Mouse (Mus musculus) C2C12 (cell line): ENCODE results near the gene Atxn1. TPM values are rescaled to one million over a fixed set of nuclear protein-coding genes. Genes with fewer than 3 reads are reported as not detected.
A peak's percentile ranks its signal among the peaks of the same experiment; 100 is the strongest.

Experiments
- H3K27me3 ChIP-seq: one replicate; pipeline ENCODE4 v1.6.1; 2011; ENCODE audit not compliant: control insufficient read depth, insufficient read depth, insufficient read length
- H3K36me3 ChIP-seq: one replicate; pipeline ENCODE4 v1.6.1; 2011; ENCODE audit not compliant: control insufficient read depth, insufficient read depth
- H3K4me3 ChIP-seq: one replicate; pipeline ENCODE4 v1.5.1; 2011; ENCODE audit warnings: mild to moderate bottlenecking, control low read depth; ENCODE audit not compliant: poor library complexity, insufficient read depth, severe bottlenecking
- H3K79me2 ChIP-seq: one replicate; pipeline ENCODE4 v1.6.1; 2011; ENCODE audit not compliant: control insufficient read depth, insufficient read depth
- H3K79me3 ChIP-seq: one replicate; pipeline ENCODE4 v1.6.1; 2011; ENCODE audit warnings: low read depth, control low read depth
- H3ac ChIP-seq: one replicate; pipeline ENCODE3; 2011; ENCODE audit warnings: low read depth; ENCODE audit not compliant: control insufficient read depth, insufficient read length
- CEBPB ChIP-seq: IDR thresholded peaks from one replicate; pipeline ENCODE4 v1.6.1; 2011; ENCODE audit warnings: low read depth, mild to moderate bottlenecking, control low read depth, moderate library complexity
- CTCF ChIP-seq: IDR thresholded peaks from one replicate; pipeline ENCODE4 v1.5.1; 2011; ENCODE audit not compliant: control insufficient read depth, insufficient read depth, insufficient read length
- FOSL1 ChIP-seq: IDR thresholded peaks from one replicate; pipeline ENCODE4 v1.8.0; 2011; ENCODE audit warnings: mild to moderate bottlenecking, low read length; ENCODE audit not compliant: poor library complexity, insufficient read depth, severe bottlenecking
- MAX ChIP-seq: IDR thresholded peaks from one replicate; pipeline ENCODE4 v1.6.1; 2011; ENCODE audit warnings: mild to moderate bottlenecking, control low read depth
- MYOD1 ChIP-seq: IDR thresholded peaks from one replicate; pipeline ENCODE4 v1.6.1; 2011; ENCODE audit warnings: low read depth; ENCODE audit not compliant: control insufficient read depth, insufficient read length
- MYOG ChIP-seq: IDR thresholded peaks from one replicate; pipeline ENCODE4 v1.6.1; 2011; ENCODE audit not compliant: control insufficient read depth, insufficient read length; ENCODE audit errors: extremely low read depth
- USF1 ChIP-seq: IDR thresholded peaks from one replicate; pipeline ENCODE4 v1.6.1; 2011; ENCODE audit warnings: low read depth, mild to moderate bottlenecking, control low read depth, moderate library complexity
- polyA plus RNA-seq: library from polyadenylated mRNA; unstranded; fragments of >200 nt; fragmentation: generic; extraction: Trizol; gene quantifications from one replicate; pipeline ENCODE4 v1.2.1, GENCODE M21; 2012; ENCODE audit warnings: missing spikeins

Gene Atxn1
- polyA plus RNA-seq, 1 experiment, result 3.0 TPM

DNA sequence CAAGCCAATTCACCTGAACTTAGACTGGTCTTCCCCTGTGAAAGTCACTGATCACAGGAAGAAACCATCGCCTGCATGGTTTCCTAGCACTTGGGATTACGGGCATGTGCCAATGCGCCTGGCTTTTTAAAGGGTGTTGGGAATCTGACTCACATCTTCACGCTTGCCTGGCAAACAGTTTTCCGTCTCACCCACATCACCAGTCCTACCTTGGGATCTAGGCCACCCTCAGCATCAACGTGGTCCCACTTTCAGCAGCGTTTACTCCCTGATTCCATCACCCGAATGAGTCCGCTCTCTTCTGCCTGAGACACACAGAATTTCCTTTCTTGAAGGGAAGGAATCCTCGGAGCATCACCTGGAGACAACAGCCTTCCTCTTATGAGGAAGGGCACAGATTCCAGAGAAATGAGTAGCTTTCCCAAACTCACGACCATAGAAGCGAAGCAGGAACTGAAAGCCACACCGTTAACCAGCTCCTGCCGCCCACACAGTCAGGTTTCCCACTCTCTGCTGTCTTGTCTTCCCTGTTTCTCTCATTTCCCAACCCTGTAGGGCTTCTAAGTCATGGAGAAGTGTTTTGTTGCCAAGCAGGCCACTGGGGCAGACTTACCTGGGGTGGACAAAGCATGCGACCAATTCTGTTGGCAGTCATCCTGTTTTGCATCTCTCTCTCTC, 128.3 kb downstream of the Atxn1 start:
- H3K4me3 ChIP-seq, result no peak overlapping the region
- H3K36me3 ChIP-seq, result peaks cover 13% of the 10 kb centered on the region
- H3K79me2 ChIP-seq, result no peaks in the 10 kb centered on the region
- no peaks in the 10 kb centered on the region for H3K79me3 ChIP-seq
- no peak for TF ChIP-seq FOSL1
- no peak for TF ChIP-seq MYOG
- H3ac ChIP-seq, result no peak overlapping the region
- H3K27me3 ChIP-seq, result no peaks in the 10 kb centered on the region

DNA sequence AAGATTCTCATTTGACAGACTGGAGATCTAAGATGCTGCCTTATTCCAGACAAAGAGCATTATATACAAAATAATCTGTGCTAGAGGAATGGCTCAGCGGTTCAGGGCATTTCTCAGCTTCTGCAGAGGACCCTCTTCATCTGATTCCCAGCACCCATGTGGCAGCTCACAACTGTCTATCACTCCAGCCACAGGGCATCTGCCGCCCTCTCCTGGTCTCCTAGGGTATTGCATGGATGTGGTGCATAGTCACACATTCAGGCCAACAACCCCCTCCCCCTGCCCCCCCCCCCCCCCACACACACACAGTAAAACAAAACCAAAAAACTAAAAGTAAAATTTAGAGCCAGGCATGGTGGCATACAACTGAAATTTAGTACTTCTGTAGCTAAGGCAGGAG, 130.5 kb downstream of the Atxn1 start:
- no peak overlapping the region for H3K4me3 ChIP-seq

DNA sequence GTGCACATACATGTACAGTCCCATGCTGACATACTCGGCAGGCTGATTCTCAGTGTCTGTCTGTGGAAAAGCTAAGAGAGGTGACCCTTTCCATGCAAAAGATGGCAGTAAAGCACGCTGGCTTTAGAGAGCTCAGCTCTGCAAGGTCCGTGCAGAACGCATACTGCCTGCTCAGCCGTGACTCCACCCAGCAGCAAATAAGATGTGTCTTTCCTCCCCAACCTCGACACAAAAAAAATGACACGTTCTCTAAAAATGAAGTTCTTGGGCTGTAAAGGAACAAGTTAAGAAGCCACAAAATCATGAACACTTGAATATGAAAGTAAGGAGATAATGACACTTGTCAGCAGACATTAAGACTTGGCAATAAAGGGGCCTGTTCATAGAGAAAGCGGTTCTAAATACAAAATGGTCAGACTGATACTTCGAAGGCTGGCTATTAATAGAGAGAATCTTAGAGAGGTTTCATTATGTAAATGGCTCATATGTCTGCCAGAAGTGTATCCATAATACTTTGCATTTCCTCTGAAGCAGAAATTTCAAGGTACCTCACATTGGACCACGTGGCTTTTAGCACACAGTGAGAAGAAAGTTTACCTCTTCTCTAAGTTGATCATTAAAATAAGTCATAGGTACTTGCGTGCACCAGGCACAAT, 132.0 kb downstream of the Atxn1 start:
- Histone ChIP-seq H3K79me3 (no peaks in the 10 kb centered on the region), H3ac (no peak overlapping the region), H3K79me2 (peaks cover 6% of the 10 kb centered on the region), H3K4me3 (no peak overlapping the region), H3K27me3 (no peaks in the 10 kb centered on the region), H3K36me3 (peaks cover 13% of the 10 kb centered on the region)
- no peak for TF ChIP-seq MYOD1
- TF ChIP-seq MAX, result no peak
- no peak for TF ChIP-seq CTCF
- TF ChIP-seq FOSL1, result no peak
- no peak for TF ChIP-seq USF1
- TF ChIP-seq MYOG, result no peak
- TF ChIP-seq CEBPB, result no peak

More for the DNA sequence above, 130.5 kb downstream of the Atxn1 start:
- TF ChIP-seq CTCF, result no peak
- TF ChIP-seq MYOD1, result no peak
- TF ChIP-seq MYOG, result no peak
- no peak for TF ChIP-seq USF1
- TF ChIP-seq FOSL1, result no peak
- no peak for TF ChIP-seq CEBPB
- TF ChIP-seq MAX, result no peak
- H3ac ChIP-seq, result no peak overlapping the region
- no peaks in the 10 kb centered on the region for H3K79me2 ChIP-seq
- no peaks in the 10 kb centered on the region for H3K79me3 ChIP-seq
- peaks cover 13% of the 10 kb centered on the region for H3K36me3 ChIP-seq
- no peaks in the 10 kb centered on the region for H3K27me3 ChIP-seq

DNA sequence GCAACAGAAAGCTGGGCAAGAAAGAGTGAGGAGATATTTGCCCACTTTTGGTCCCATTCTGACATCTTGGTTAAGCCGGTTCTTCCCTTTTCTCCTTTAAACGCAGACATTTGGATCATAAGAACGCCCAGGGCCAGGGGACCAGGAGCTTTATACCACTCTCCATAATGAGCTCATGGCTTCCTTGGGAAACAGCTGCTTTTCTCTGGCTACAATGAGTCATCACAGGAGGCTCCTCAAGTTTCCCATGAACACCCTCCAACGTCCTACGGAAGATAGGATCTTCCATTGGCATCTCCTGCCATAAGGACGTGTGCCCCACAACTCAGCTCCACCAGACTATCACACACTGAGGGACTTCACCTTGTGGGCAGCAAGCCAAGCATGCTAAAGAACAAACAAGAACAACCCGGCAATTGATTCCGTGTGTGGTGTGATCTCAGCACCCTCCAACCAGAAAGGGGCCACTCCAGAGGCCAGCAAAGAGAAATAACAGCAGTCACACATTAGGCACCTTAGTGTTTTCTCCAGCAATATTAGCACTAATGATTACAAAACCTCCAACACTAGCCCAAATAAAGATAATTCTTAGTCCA, 135.4 kb downstream of the Atxn1 start:
- Histone ChIP-seq H3ac (no peak overlapping the region), H3K27me3 (no peaks in the 10 kb centered on the region), H3K4me3 (no peak overlapping the region), H3K79me2 (peaks cover 16% of the 10 kb centered on the region), H3K79me3 (peaks cover 3% of the 10 kb centered on the region), H3K36me3 (peaks cover 4% of the 10 kb centered on the region)
- TF ChIP-seq MAX (no peak), MYOD1 (peak; percentile 90), FOSL1 (peak; percentile 15)

DNA sequence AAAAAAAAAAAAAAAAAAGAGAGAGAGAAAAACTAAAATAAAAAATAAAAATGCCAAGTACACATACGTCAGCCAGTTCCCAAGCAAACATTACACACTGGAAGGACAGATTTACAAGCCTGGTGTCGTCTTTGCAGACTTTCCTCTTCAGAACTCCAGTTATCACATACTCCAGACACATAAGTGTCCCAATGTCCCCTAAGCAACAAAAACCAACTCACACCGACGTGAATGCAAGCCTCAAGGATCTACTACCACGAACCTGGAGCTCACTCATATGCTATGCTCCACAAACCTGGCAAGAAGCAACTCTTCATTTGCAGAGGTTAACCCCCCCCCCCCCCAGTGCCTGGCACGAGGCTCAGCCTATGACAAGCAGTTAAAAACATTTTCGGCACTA, 136.8 kb downstream of the Atxn1 start:
- no peaks in the 10 kb centered on the region for H3K36me3 ChIP-seq
- no peak overlapping the region for H3ac ChIP-seq
- no peak overlapping the region for H3K4me3 ChIP-seq
- H3K79me2 ChIP-seq, result peaks cover 16% of the 10 kb centered on the region
- no peaks in the 10 kb centered on the region for H3K27me3 ChIP-seq
- no peak for TF ChIP-seq CTCF
- TF ChIP-seq CEBPB, result no peak
- TF ChIP-seq FOSL1, result no peak
- TF ChIP-seq MYOG, result no peak
- TF ChIP-seq USF1, result no peak
- no peak for TF ChIP-seq MYOD1
- no peak for TF ChIP-seq MAX
- H3K79me3 ChIP-seq, result peaks cover 3% of the 10 kb centered on the region

DNA sequence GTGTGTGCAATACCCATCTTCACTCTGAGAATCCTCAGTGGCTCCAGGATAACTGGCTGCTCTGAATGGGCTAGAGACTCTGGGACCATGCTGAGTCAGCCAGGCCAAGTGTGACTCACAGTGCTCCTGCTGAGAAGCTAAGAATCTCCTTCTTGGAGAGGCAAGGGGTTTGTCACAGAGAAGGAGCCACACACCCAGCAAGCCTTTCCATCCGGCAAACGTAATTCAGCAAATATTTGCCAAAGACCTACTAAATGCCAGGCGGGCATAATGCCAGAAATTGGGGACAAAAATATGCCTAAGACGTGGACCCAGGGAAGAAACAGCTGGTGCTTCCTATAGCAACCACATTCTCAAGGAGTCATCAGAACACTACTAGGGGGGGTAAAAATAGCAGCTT, 137.2 kb downstream of the Atxn1 start:
- peaks cover 3% of the 10 kb centered on the region for H3K79me3 ChIP-seq
- TF ChIP-seq MYOD1, result peak; percentile 77
- TF ChIP-seq USF1, result no peak
- TF ChIP-seq MAX, result peak; percentile 37
- no peak for TF ChIP-seq CTCF
- TF ChIP-seq FOSL1, result peak; percentile 74
- H3K36me3 ChIP-seq, result peaks cover 1% of the 10 kb centered on the region
- H3K27me3 ChIP-seq, result no peaks in the 10 kb centered on the region
- H3K79me2 ChIP-seq, result peaks cover 16% of the 10 kb centered on the region
- no peak overlapping the region for H3K4me3 ChIP-seq
- H3ac ChIP-seq, result no peak overlapping the region
